Mouse (Mus musculus) right cerebral cortex, postnatal 25 days (tissue): Measurements from ENCODE around the gene Egln3.

Experiments
- DNase-seq: peaks from one replicate; pipeline ENCODE4 v3.0.0; 2022

Egln3 gene

GRCm38 (mm10) chr12:54202276-54202675, 1.4 kb downstream of the Egln3 start:
- DNase-seq, result no peak

- no peak for DNase-seq
Measured at GRCm38 (mm10) chr12:54200856-54201255, 2.8 kb downstream of the Egln3 start.

GRCm38 (mm10) chr12:54200172-54200571, 3.5 kb downstream of the Egln3 start:
- DNase-seq, result no peak

- DNase-seq, result no peak
Measured at GRCm38 (mm10) chr12:54198282-54198918, 5.3 kb downstream of the Egln3 start.

- no peak for DNase-seq
Measured at GRCm38 (mm10) chr12:54197849-54198248, 5.8 kb downstream of the Egln3 start.

GRCm38 (mm10) chr12:54197301-54197782, 6.3 kb downstream of the Egln3 start:
- no peak for DNase-seq

- no peak for DNase-seq
Measured at GRCm38 (mm10) chr12:54196881-54197280, 6.8 kb downstream of the Egln3 start.

GRCm38 (mm10) chr12:54194159-54194558, 9.5 kb downstream of the Egln3 start:
- DNase-seq, result no peak

- no peak for DNase-seq
Measured at GRCm38 (mm10) chr12:54192305-54192661, 11.4 kb downstream of the Egln3 start.

GRCm38 (mm10) chr12:54191608-54192304, 11.9 kb downstream of the Egln3 start:
- peak; percentile 71 for DNase-seq

- no peak for DNase-seq
Measured at GRCm38 (mm10) chr12:54191181-54191580, 12.5 kb downstream of the Egln3 start.

GRCm38 (mm10) chr12:54187812-54188600, 15.7 kb downstream of the Egln3 start:
- DNase-seq, result no peak

- no peak for DNase-seq
Measured at GRCm38 (mm10) chr12:54186926-54187623, 16.6 kb downstream of the Egln3 start.

- DNase-seq, result no peak
Measured at GRCm38 (mm10) chr12:54184264-54184663, 19.4 kb downstream of the Egln3 start.

GRCm38 (mm10) chr12:54178323-54178722, 25.3 kb downstream of the Egln3 start:
- DNase-seq, result no peak

- no peak for DNase-seq
Measured at GRCm38 (mm10) chr12:54168786-54169185, 34.9 kb downstream of the Egln3 start.

GRCm38 (mm10) chr12:54167737-54168136, 35.9 kb downstream of the Egln3 start:
- no peak for DNase-seq

- DNase-seq, result no peak
Measured at GRCm38 (mm10) chr12:54164724-54165050, 39.0 kb downstream of the Egln3 start.

- DNase-seq, result no peak
Measured at GRCm38 (mm10) chr12:54164040-54164723, 39.5 kb downstream of the Egln3 start.

GRCm38 (mm10) chr12:54163166-54163565, 40.5 kb downstream of the Egln3 start:
- no peak for DNase-seq

GRCm38 (mm10) chr12:54162637-54163131, 41.0 kb downstream of the Egln3 start:
- DNase-seq, result no peak

- no peak for DNase-seq
Measured at GRCm38 (mm10) chr12:54161468-54162202, 42.0 kb downstream of the Egln3 start.
